ENCODE assay signal across 8 mouse cellular contexts in the genomic region with DNA sequence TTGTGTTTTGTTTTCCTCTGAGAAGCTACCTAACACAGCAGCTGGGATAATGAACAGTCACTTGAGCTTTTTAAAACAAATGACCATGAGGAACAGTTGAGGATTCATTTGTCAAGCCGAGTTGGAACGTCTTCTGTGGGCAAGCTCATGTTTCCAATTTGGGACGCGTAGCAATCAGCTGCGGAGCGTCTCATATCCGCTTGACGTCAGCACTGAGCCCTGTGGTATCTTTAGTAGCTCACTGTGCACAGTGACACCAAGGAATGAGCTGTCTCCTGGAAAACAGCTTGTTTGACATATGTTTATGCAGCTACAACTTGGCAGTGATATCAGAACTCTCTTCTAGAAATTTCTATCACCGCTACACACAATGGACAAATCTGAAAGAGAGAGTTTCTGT. TPM values are rescaled to one million over a fixed set of nuclear protein-coding genes. Genes with fewer than 3 reads are reported as not detected.
DNase-seq lines count a peak whose midpoint lies in the region; ATAC-seq and TF ChIP-seq lines count a peak whose summit lies in the region.

No protein-coding gene starts in this region.

- intact Hi-C loops in left cerebral cortex, postnatal 36 days (cut with DNase I): no loop called here

- H3K4me2 ChIP-seq in midbrain, embryonic 15.5 days: no peak overlapping the region

- H3K27ac ChIP-seq in midbrain, embryonic 15.5 days: no peak overlapping the region

- TF ChIP-seq POLR2A in brain, embryonic 14.5 days (IDR thresholded peaks at IDR 0.05; ENCODE audit: borderline replicate concordance, extremely low read depth, insufficient read depth, insufficient read length, poor library complexity, severe bottlenecking): no peak

- H3K36me3 ChIP-seq in midbrain, embryonic 15.5 days (replicated peaks): no peaks in the 10 kb centered on the region

- TF ChIP-seq CTCF in brain, embryonic 14.5 days (IDR thresholded peaks at IDR 0.05; ENCODE audit: borderline replicate concordance, extremely low read depth, insufficient read depth, insufficient read length): no peak

- H3K4me1 ChIP-seq in midbrain, embryonic 15.5 days: no peaks in the 10 kb centered on the region

- no peak overlapping the region for H3K4me3 ChIP-seq in midbrain, embryonic 15.5 days

- H3K27me3 ChIP-seq in midbrain, embryonic 15.5 days (replicated peaks): no peaks in the 10 kb centered on the region

- peak; percentile 79 for DNase-seq in adipocyte (ENCODE audit: low spot score)
- DNase-seq in brain, embryonic 14.5 days (ENCODE audit: low read depth): peak; percentile 71
- peak; percentile 34 to 48 for DNase-seq in frontal cortex, postnatal 14 days (ENCODE audit: low spot score in 2 of 2)
- peak; percentile 41 for DNase-seq in kidney, adult 18-20 months
- DNase-seq in left cerebral cortex, postnatal 36 days (ENCODE audit: low spot score in 2 of 2): peak; percentile 77 to 79
- no peak for DNase-seq in spleen, postnatal 14 days (ENCODE audit: low spot score in 2 of 2)

- no peaks in the 10 kb centered on the region for H3K9me3 ChIP-seq in midbrain, embryonic 15.5 days

- 74% methylated on average over 9 of the region's 9 CpGs for WGBS in midbrain, embryonic 15.5 days

- ATAC-seq in activated CD4-positive, CD25-positive, alpha-beta regulatory T cell, adult 4 months: no peak
- ATAC-seq in midbrain, embryonic 15.5 days (replicated peaks): no peak

- H3K9ac ChIP-seq in midbrain, embryonic 15.5 days: no peak overlapping the region

RNA-seq across cellular contexts. Expression of gene E2f6, which starts 25.4 kb away (rescaled TPM):
- 40.6 and 45.3 TPM in 2 replicates for polyA plus RNA-seq in brain, embryonic 14.5 days (2012; rRNA removed)
- 10 to 100 TPM; 32.4 to 37.5 TPM for total RNA-seq in left cerebral cortex, postnatal 36 days (2021)
- polyA plus RNA-seq in activated CD4-positive, CD25-positive, alpha-beta regulatory T cell, adult 4 months (2017; shearing (Covaris generic)): 1 to 10 TPM; 3.3 to 3.6 TPM
- 29.8 and 30.1 TPM in 2 replicates for polyA plus RNA-seq in midbrain, embryonic 15.5 days (2015; fragmentation: Nextera tagmentation; extraction: Ambion mirVana)

RNA-seq across cellular contexts. Expression of gene Greb1, which starts 35.5 kb away (rescaled TPM):
- polyA plus RNA-seq in brain, embryonic 14.5 days (2012; rRNA removed): 2.5 and 4.8 TPM in 2 replicates
- 1 to 10 TPM; 1.5 to 1.9 TPM for total RNA-seq in left cerebral cortex, postnatal 36 days (2021)
- under 1 TPM in 1 of 2 experiments, not detected in 1; 0.12 TPM for polyA plus RNA-seq in activated CD4-positive, CD25-positive, alpha-beta regulatory T cell, adult 4 months (2017; shearing (Covaris generic))
- 1.4 and 1.7 TPM in 2 replicates for polyA plus RNA-seq in midbrain, embryonic 15.5 days (2015; fragmentation: Nextera tagmentation; extraction: Ambion mirVana)

RNA-seq across cellular contexts. Expression of gene Rock2, which starts 58.5 kb away (rescaled TPM):
- polyA plus RNA-seq in brain, embryonic 14.5 days (2012; rRNA removed): 15.4 and 21.8 TPM in 2 replicates
- 100 to 1,000 TPM; 122 to 152 TPM for total RNA-seq in left cerebral cortex, postnatal 36 days (2021)
- polyA plus RNA-seq in activated CD4-positive, CD25-positive, alpha-beta regulatory T cell, adult 4 months (2017; shearing (Covaris generic)): 10 to 100 TPM; 10.8 to 11.3 TPM
- 14.9 and 15.6 TPM in 2 replicates for polyA plus RNA-seq in midbrain, embryonic 15.5 days (2015; fragmentation: Nextera tagmentation; extraction: Ambion mirVana)

Comparison
In these comparisons a context has a peak if more than half of its experiments do, and no peak if none do; other contexts are left out.
1. DNase-seq: peak in adipocyte (single experiment), brain, embryonic 14.5 days (single experiment), frontal cortex, postnatal 14 days (2 of 2), kidney, adult 18-20 months (single experiment) and left cerebral cortex, postnatal 36 days (2 of 2); none in spleen, postnatal 14 days (0 of 2).